Mouse (Mus musculus): ENCODE measurements at regions not wholly inside any gene's neighbourhood (a gene's known extent, or its start where the extent isn't known, plus 50 kb on each side); places are given as distances from the start of the nearest gene placed in this dataset.
A peak's percentile ranks its signal among the peaks of the same experiment; 100 is the strongest.

GRCm38 (mm10) chr12:66157630-66158292 lies 126.4 kb downstream of the Rpl10l start:
- DNase-seq (ENCODE audit: low read depth, low spot score), result peak; percentile 37

DNA sequence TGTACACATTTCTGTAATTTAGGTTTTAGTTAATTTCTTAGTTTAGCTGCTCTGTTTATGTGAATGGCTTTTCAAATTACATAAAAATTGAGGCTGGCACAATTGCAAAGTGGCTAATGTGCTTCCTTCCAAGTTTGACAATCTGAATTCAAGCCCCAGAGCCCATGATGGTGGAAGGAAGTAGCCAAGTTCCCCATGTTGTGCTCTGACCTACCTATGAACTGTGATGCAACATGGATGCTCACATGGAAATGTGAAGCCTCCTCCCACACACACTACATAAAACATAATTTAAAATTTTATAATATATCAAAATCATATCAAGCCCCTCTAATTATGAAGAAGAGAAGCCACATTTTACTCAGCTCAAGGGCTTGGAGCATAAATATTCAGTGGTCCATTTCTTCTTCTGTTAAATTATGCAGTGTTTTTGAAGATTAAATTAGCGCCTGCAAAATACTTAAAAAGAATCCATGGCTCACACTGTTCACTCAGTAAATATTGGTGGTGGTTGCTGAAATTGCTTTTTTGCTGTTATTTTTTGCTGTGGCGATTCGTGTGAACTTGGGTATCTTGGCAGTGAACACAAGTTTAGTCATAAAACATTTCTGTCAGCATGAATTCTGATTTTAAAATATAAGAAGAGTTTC lies 127.1 kb downstream of the Rpl10l start:
- no peak for DNase-seq (ENCODE audit: low read depth, low spot score)

- peak; percentile 5 for DNase-seq (ENCODE audit: low read depth, low spot score)
Observed at GRCm38 (mm10) chr12:66130909-66131308, 153.3 kb downstream of the Rpl10l start.

DNA sequence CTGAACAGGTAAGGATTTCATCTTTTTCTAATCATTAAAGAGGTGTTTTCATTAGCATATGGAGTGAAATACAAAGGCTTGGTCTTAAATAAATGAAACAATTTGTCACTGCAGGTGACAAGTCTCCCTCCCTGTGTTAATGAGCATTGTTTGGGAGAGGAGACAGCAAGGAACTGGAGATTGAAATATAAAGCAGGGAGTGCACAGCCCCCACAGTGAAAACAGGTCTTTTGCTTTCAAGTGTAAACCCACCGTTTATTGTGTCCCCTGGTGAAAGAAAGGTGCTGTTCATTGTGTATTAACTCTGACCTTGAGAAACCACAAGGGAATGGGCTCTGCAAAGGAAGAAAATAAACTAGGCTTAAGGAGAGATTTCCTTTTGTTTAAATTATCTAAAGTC lies 164.6 kb downstream of the Rpl10l start:
- DNase-seq (ENCODE audit: low read depth, low spot score), result no peak

GRCm38 (mm10) chr12:66090806-66091447 lies 193.3 kb downstream of the Rpl10l start:
- DNase-seq (ENCODE audit: low read depth, low spot score), result no peak

- DNase-seq (ENCODE audit: low read depth, low spot score), result no peak
Observed at GRCm38 (mm10) chr12:66060326-66060725, 223.9 kb downstream of the Rpl10l start.

- DNase-seq (ENCODE audit: low read depth, low spot score), result no peak
Observed at GRCm38 (mm10) chr12:66055206-66055605, 229.0 kb downstream of the Rpl10l start.

- no peak for DNase-seq (ENCODE audit: low read depth, low spot score)
Observed at GRCm38 (mm10) chr12:66048936-66049335, 235.3 kb downstream of the Rpl10l start.

DNA sequence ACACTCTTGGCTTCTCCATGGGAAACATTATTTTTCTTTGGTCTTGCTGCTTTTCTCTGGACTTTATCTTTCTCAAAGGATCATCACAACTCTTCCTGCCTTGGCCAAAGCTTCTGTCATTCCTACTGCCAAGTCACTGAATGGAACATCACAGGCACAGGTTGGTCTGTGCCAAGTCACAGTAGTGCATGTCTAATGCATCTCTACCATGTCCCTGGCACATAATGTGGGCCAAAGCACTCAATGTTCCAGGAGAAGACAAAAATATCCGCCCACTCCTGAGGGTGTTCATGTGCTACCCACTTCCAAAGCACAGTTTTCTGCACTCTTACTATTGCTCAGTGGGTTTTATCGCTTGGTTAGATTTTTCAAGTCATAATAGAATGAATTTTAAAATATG lies 247.9 kb downstream of the Rpl10l start:
- DNase-seq (ENCODE audit: low read depth, low spot score), result no peak

DNA sequence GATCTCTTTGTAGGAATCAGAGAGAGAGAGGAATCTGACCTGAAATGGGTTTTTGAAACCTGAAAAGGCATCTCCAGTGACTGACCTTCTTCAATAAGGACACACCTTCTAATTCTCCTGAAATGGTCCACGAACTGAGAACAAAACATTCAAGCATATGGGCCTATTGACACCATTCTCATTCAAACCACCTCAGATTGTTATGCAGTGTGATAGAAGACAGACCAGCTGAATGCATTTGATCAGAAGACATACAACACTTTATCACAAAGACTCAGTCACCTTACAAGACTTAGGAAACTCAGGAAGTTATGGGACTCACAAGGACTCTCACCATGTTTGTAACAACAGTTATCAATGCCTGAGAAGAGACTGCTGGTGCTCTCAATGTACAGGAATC lies 256.7 kb downstream of the Rpl10l start:
- no peak for DNase-seq (ENCODE audit: low read depth, low spot score)

DNA sequence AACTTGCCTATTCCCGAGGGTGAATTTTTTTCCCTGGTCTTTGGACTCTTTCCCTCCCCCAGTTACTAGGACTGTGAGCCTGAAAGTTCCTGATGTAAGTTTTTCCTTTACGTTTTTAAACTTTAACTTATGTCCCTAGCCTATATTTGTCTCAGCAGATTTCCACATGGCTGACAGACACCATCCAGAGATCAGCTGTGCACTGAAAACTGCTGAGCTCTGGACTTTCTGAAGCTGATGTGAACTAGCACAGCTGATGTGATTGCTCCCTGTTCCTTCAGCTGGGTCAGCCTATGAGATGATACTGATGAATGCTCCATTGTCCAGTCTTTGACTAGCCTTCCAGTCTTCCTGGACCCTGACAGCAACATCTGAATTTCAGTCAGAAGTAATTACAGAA lies 271.5 kb downstream of the Rpl10l start:
- no peak for DNase-seq (ENCODE audit: low read depth, low spot score)
